Mouse (Mus musculus) small intestine, adult 2 months (tissue): ENCODE data around the gene Ruvbl2. TPM values are rescaled to one million over a fixed set of nuclear protein-coding genes. Genes with fewer than 3 reads are reported as not detected.

Experiments used
- H3K27ac ChIP-seq: fragments of 200-500 bp; 2 replicates; pipeline ENCODE4 v1.5.1; 2012; ENCODE audit warnings: low read depth, low read length, control low read depth, inconsistent platforms; ENCODE audit not compliant: insufficient read depth
- H3K27me3 ChIP-seq: fragments of 200-500 bp; 2 replicates; pipeline ENCODE4 v1.6.1; 2012; ENCODE audit warnings: mild to moderate bottlenecking, moderate library complexity, low read length, inconsistent platforms; ENCODE audit not compliant: control insufficient read depth, insufficient read depth
- H3K36me3 ChIP-seq: fragments of 200-500 bp; 2 replicates; pipeline ENCODE4 v1.6.1; 2012; ENCODE audit warnings: mild to moderate bottlenecking, low read length, control low read depth, inconsistent platforms; ENCODE audit not compliant: control insufficient read depth, insufficient read depth
- H3K4me1 ChIP-seq: fragments of 200-500 bp; 2 replicates; pipeline ENCODE4 v1.6.1; 2012; ENCODE audit warnings: low read length, inconsistent platforms, mixed read lengths; ENCODE audit not compliant: control insufficient read depth, insufficient read depth, insufficient read length
- H3K4me3 ChIP-seq: fragments of 200-500 bp; 2 replicates; pipeline ENCODE4 v1.5.1; 2012; ENCODE audit warnings: low read depth, mild to moderate bottlenecking, control low read depth, inconsistent platforms, low read length, moderate library complexity
- CTCF ChIP-seq: fragments of 200-500 bp; IDR thresholded peaks from 2 replicates; pipeline ENCODE4 v1.5.1; 2012; ENCODE audit warnings: low read depth, mild to moderate bottlenecking, control low read depth, inconsistent platforms, low read length, moderate library complexity, mixed read lengths; ENCODE audit not compliant: insufficient replicate concordance, insufficient read length; ENCODE audit errors: extremely low read depth
- POLR2A ChIP-seq: fragments of 200-500 bp; IDR thresholded peaks from 2 replicates; pipeline ENCODE4 v1.6.1; 2012; ENCODE audit warnings: low read depth, mild to moderate bottlenecking, control low read depth, inconsistent platforms, low read length, moderate library complexity
- WGBS: fragments of 180-500 bp; shearing (Covaris S2); methylation state at CpG from one replicate; pipeline ENCODE4 v1.1.7; 2018; 5-methylcytosine and 5-hydroxymethylcytosine counted together
- polyA plus RNA-seq: library from polyadenylated mRNA; depleted of rRNA; stranded (reverse); fragments of >200 nt; gene quantifications from 2 replicates; pipeline ENCODE4 v1.2.3, GENCODE M21; 2012

The Ruvbl2 gene
- polyA plus RNA-seq, 1 experiment, result 54.3 TPM

DNA sequence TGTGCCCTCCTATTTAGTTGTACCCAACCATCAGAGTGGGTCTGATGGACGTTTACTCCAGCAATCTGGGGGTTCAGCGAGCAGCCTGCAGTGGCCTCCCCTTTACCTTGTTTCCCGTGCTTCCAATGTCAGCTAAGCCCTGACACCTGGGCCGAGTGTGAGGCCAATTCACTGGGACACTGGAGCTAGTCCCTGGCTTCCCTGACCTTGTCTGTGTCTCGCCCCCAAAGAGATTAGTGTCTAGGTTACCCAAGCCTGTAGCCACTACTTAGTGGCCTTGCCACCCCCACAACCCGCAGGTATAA is 17.3 kb downstream of the Ruvbl2 start, which contains the start of gene Lhb:
Gene Lhb, plus strand, starts transcription at position 206 of the 305 bp plus-strand sequence.
- Histone ChIP-seq H3K4me1 (peaks cover 3% of the 10 kb centered on the region), H3K36me3 (peaks cover 39% of the 10 kb centered on the region), H3K27me3 (peaks cover 30% of the 10 kb centered on the region), H3K27ac (no peak within 1 kb of the TSS), H3K4me3 (no peak within 1 kb of the TSS)
- 46% methylated on average over 6 of the region's 6 CpGs for WGBS
- no peak for TF ChIP-seq POLR2A
- no peak for TF ChIP-seq CTCF

- Histone ChIP-seq H3K4me3 (no peak overlapping the region), H3K27me3 (peaks cover 35% of the 10 kb centered on the region), H3K27ac (no peak overlapping the region), H3K36me3 (peaks cover 39% of the 10 kb centered on the region), H3K4me1 (peaks cover 3% of the 10 kb centered on the region)
- TF ChIP-seq CTCF (no peak), POLR2A (no peak)
- 14% methylated on average over 27 of the region's 27 CpGs for WGBS
Measured at GRCm38 (mm10) chr7:45419859-45420614, 17.9 kb downstream of the Ruvbl2 start.

- WGBS, result 12% methylated on average over 13 of the region's 13 CpGs
- peaks cover 9% of the 10 kb centered on the region for H3K4me1 ChIP-seq
- H3K27me3 ChIP-seq, result peaks cover 55% of the 10 kb centered on the region
- H3K27ac ChIP-seq, result no peak overlapping the region
- H3K36me3 ChIP-seq, result peaks cover 21% of the 10 kb centered on the region
- TF ChIP-seq CTCF, result no peak
- no peak for TF ChIP-seq POLR2A
- no peak overlapping the region for H3K4me3 ChIP-seq
Measured at GRCm38 (mm10) chr7:45417962-45418492, 19.9 kb downstream of the Ruvbl2 start.

DNA sequence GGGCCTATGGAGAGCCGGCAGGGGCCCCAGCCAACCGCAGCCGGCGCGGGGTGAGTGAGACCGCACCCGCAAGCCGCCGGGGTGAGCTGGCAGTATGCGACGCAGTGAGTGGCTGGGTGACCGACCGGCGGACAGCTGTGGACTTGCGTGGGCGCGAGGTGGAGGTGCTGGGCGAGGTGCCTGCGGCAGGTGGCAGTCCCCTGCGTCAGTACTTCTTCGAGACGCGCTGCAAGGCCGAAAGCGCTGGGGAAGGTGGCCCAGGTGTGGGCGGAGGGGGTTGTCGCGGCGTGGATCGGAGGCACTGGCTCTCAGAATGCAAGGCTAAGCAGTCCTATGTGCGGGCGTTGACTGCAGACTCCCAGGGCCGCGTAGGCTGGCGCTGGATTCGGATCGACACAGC is 22.3 kb downstream of the Ruvbl2 start:
- Histone ChIP-seq H3K4me1 (peaks cover 9% of the 10 kb centered on the region), H3K36me3 (peaks cover 1% of the 10 kb centered on the region; the same call in 1 of the 2 replicates), H3K4me3 (no peak overlapping the region), H3K27me3 (peaks cover 66% of the 10 kb centered on the region), H3K27ac (no peak overlapping the region)
- TF ChIP-seq POLR2A (no peak), CTCF (no peak)
- 19% methylated on average over 37 of the region's 37 CpGs for WGBS

DNA sequence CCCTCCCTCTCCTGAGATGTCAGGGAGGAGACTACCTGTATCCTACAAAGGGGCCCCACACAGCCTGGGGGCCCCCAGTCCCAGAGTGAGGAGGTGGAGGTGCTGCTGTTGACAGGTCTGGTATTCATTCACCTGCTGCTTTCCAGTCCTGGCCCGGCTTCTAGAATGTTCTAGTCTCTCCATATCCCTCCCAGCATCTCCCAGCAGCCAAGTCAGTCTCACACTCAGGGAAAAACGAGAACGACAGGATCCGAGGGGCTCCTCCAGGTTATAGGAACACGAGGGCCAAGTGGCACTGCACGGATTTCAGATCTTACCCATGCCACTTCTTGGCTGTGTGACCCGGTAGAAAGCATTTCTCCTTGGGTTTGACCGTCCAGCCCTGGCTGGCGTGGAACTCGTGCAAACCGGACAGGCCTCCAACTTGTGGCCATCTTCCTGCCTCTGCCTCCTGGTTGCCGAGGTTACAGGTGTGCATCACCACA is 23.1 kb downstream of the Ruvbl2 start:
- Histone ChIP-seq H3K36me3 (no peaks in the 10 kb centered on the region), H3K27ac (no peak overlapping the region), H3K4me3 (no peak overlapping the region), H3K27me3 (peaks cover 62% of the 10 kb centered on the region), H3K4me1 (peaks cover 6% of the 10 kb centered on the region)
- 46% methylated on average over 12 of the region's 12 CpGs for WGBS
- TF ChIP-seq POLR2A (no peak), CTCF (no peak)

DNA sequence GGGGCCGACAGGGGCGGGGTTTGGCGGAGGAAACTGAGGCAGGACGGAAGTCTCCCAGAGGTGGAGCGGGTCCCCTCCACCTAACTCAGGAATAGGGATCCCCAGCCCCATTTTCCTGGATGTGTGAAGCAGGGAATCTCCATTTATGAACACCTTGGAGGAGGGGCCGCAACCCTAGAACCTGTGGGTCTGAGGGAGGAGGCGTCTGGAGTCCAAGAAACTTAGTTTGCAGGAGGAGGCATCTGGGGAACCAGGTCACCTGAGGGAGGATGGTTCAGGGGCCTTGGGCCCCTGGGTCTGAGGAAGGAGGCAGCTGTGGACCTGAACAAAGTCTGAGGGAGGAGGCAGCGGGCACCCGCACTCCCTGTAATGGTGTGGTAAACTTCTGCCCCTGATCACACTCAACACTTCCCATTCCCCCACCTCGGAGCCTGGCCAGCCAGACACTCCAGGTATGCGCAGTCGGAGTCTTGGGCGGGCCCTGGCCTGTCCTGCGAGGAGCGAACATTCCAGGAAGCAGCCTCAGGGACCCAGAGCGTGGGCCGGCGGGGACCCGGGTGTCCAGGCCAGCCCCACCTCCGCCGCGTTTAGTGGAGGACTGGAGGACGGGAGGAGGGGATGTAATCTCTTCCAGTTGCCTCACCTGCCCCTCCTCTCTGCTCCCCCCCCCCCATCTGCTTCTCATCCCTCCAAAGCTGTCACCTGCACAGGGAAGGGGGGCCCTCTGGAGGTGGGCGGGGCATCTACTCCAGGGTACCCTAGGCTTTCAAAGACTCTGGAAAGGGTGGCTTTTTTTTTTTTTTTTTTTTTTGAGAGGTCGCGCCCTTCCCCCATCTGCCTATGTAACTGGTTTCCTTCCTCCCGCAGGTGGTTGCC is 23.8 kb downstream of the Ruvbl2 start:
- no peak for TF ChIP-seq CTCF
- TF ChIP-seq POLR2A, result no peak
- Histone ChIP-seq H3K36me3 (no peaks in the 10 kb centered on the region), H3K4me1 (peaks cover 6% of the 10 kb centered on the region), H3K4me3 (peak overlapping the region; percentile 55), H3K27me3 (peaks cover 56% of the 10 kb centered on the region), H3K27ac (no peak overlapping the region)
- WGBS, result 3% methylated on average over 27 of the region's 27 CpGs

DNA sequence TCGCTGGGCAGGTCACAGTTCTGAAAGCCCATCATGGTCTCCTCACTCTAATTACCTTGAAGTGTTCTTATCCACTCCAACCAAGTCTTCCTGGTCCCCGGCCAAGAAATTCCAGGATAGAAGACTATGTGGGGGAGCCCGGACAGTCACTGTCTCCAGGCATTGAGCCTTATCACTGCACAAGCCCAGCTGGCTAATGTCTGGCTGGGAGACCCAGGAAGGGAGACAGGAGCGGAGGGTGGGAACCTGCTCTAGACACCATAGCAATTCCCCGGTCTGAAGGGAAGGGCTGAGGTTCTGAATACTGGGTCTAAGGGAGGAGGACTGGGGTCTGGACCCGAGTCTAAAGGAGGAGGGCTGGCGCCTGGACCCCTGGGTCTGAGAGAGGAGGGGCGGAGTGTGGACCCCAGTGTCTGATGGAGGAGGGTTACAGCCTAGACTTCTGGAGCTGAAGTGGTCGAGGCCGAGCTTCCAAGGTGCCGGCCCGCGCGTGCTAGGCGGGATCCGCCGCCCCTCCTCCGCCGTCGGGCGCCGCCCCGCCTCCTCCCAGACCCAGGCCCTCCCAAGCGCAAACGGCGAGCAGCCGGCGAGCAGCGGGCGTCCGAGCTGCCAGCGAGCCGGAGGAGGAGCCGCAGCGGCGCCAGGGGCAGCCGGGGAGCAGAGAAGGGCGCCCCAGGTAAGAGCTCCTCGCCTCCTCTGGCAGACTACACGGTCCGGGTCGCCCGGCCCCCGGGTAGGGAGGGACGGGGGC is 24.6 kb downstream of the Ruvbl2 start, which contains the start of gene Ntf5:
Gene Ntf5, plus strand, starts transcription at position 583 of the 751 bp plus-strand sequence.
- Histone ChIP-seq H3K36me3 (no peaks in the 10 kb centered on the region), H3K4me1 (peaks cover 6% of the 10 kb centered on the region), H3K27ac (no peak within 1 kb of the TSS), H3K4me3 (peak within 1 kb of the TSS; percentile 55), H3K27me3 (peaks cover 62% of the 10 kb centered on the region)
- WGBS, result 3% methylated on average over 45 of the region's 45 CpGs
- TF ChIP-seq CTCF (no peak), POLR2A (no peak)
